In genomic region chr8:87939308-87939936, GRCm38 (mm10) we compare ENCODE assay signal across 8 mouse cellular contexts. TPM values are rescaled to one million over a fixed set of nuclear protein-coding genes. Genes with fewer than 3 reads are reported as not detected.
A peak's percentile ranks its signal among the peaks of the same experiment; 100 is the strongest.
DNase-seq lines count a peak whose midpoint lies in the region; ATAC-seq and TF ChIP-seq lines count a peak whose summit lies in the region.

No protein-coding gene starts in this region.

- H3K27me3 ChIP-seq in forebrain, embryonic 10.5 days (ENCODE audit: poor library complexity, severe bottlenecking), result no peaks in the 10 kb centered on the region
- H3K27me3 ChIP-seq in forebrain, embryonic 16.5 days (replicated peaks; ENCODE audit: control insufficient read depth, insufficient read depth, low read length), result no peaks in the 10 kb centered on the region
- H3K27me3 ChIP-seq in lung, embryonic 16.5 days (ENCODE audit: control insufficient read depth, insufficient read depth, low read depth, low read length), result no peaks in the 10 kb centered on the region
- no peaks in the 10 kb centered on the region for H3K27me3 ChIP-seq in intestine, postnatal 0 days (replicated peaks; ENCODE audit: control insufficient read depth, insufficient read depth, low read length)
- H3K27me3 ChIP-seq in stomach, embryonic 15.5 days (replicated peaks), result no peaks in the 10 kb centered on the region

- peaks cover 85% of the 10 kb centered on the region for H3K4me1 ChIP-seq in forebrain, embryonic 10.5 days
- peaks cover 35% of the 10 kb centered on the region for H3K4me1 ChIP-seq in forebrain, embryonic 16.5 days (replicated peaks; ENCODE audit: control insufficient read depth, insufficient read depth, low read length)
- H3K4me1 ChIP-seq in lung, embryonic 16.5 days (replicated peaks; ENCODE audit: control insufficient read depth, insufficient read depth, low read length), result peaks cover 41% of the 10 kb centered on the region
- peaks cover 5% of the 10 kb centered on the region; the same call in 1 of the 2 replicates for H3K4me1 ChIP-seq in intestine, postnatal 0 days (replicated peaks; ENCODE audit: control insufficient read depth, insufficient read depth, low read length)
- peaks cover 37% of the 10 kb centered on the region for H3K4me1 ChIP-seq in stomach, embryonic 15.5 days

- peak overlapping the region; percentile 86 for H3K27ac ChIP-seq in forebrain, embryonic 10.5 days
- no peak overlapping the region for H3K27ac ChIP-seq in forebrain, embryonic 16.5 days (ENCODE audit: low read length)
- peak overlapping the region; percentile 86 for H3K27ac ChIP-seq in lung, embryonic 16.5 days (ENCODE audit: low read length)
- H3K27ac ChIP-seq in intestine, postnatal 0 days (ENCODE audit: low read depth, low read length), result no peak overlapping the region
- H3K27ac ChIP-seq in stomach, embryonic 15.5 days, result peak overlapping the region; percentile 84

- WGBS in forebrain, embryonic 10.5 days, result 6% methylated on average over 8 of the region's 8 CpGs
- WGBS in forebrain, embryonic 16.5 days, result 16% methylated on average over 8 of the region's 8 CpGs
- 9% methylated on average over 8 of the region's 8 CpGs for WGBS in lung, embryonic 16.5 days
- WGBS in intestine, postnatal 0 days, result 26% methylated on average over 8 of the region's 8 CpGs
- 17% methylated on average over 8 of the region's 8 CpGs for WGBS in stomach, embryonic 15.5 days

- peak overlapping the region; percentile 45 for H3K4me3 ChIP-seq in forebrain, embryonic 10.5 days
- H3K4me3 ChIP-seq in forebrain, embryonic 16.5 days (replicated peaks; ENCODE audit: low read length), result no peak overlapping the region
- H3K4me3 ChIP-seq in lung, embryonic 16.5 days (ENCODE audit: low read length), result peak overlapping the region; percentile 38
- no peak overlapping the region for H3K4me3 ChIP-seq in intestine, postnatal 0 days (ENCODE audit: low read depth, low read length)
- H3K4me3 ChIP-seq in stomach, embryonic 15.5 days (replicated peaks), result peak overlapping the region; percentile 26

- no peak overlapping the region for H3K9ac ChIP-seq in forebrain, embryonic 16.5 days (replicated peaks; ENCODE audit: low read depth, low read length)
- peak overlapping the region; percentile 58 for H3K9ac ChIP-seq in lung, embryonic 16.5 days (ENCODE audit: low read length)
- H3K9ac ChIP-seq in intestine, postnatal 0 days (ENCODE audit: low read depth, low read length), result no peak overlapping the region
- H3K9ac ChIP-seq in stomach, embryonic 15.5 days, result no peak overlapping the region

- peaks cover 8% of the 10 kb centered on the region for H3K36me3 ChIP-seq in forebrain, embryonic 10.5 days (replicated peaks)
- H3K36me3 ChIP-seq in forebrain, embryonic 16.5 days (ENCODE audit: control insufficient read depth, insufficient read depth), result no peaks in the 10 kb centered on the region
- H3K36me3 ChIP-seq in lung, embryonic 16.5 days (ENCODE audit: control insufficient read depth, insufficient read depth, low read length), result no peaks in the 10 kb centered on the region
- no peaks in the 10 kb centered on the region for H3K36me3 ChIP-seq in intestine, postnatal 0 days (ENCODE audit: control insufficient read depth, insufficient read depth)
- H3K36me3 ChIP-seq in stomach, embryonic 15.5 days, result no peaks in the 10 kb centered on the region

- intact Hi-C loops in gastrocnemius, postnatal 14 days (cut with DNase I; ENCODE audit: low total_unique reads), result no loop called here

- no peak overlapping the region for H3K4me2 ChIP-seq in forebrain, embryonic 16.5 days (ENCODE audit: low read length)
- H3K4me2 ChIP-seq in lung, embryonic 16.5 days (ENCODE audit: low read depth, low read length), result peak overlapping the region; percentile 64
- H3K4me2 ChIP-seq in intestine, postnatal 0 days (replicated peaks; ENCODE audit: low read depth), result peak overlapping the region; percentile 48
- H3K4me2 ChIP-seq in stomach, embryonic 15.5 days, result peak overlapping the region; percentile 69

- no peak for DNase-seq in forebrain, embryonic 10.5 days (ENCODE audit: extremely low spot score, low spot score)
- no peak for DNase-seq in lung, postnatal 10 days
- no peak for DNase-seq in kidney, adult 18-20 months
- no peak for DNase-seq in gastrocnemius, postnatal 14 days

- no peaks in the 10 kb centered on the region for H3K9me3 ChIP-seq in forebrain, embryonic 10.5 days
- no peaks in the 10 kb centered on the region for H3K9me3 ChIP-seq in forebrain, embryonic 16.5 days (ENCODE audit: control insufficient read depth, low read length)
- no peaks in the 10 kb centered on the region for H3K9me3 ChIP-seq in lung, embryonic 16.5 days (ENCODE audit: control insufficient read depth, low read length)
- H3K9me3 ChIP-seq in intestine, postnatal 0 days (ENCODE audit: control insufficient read depth), result no peaks in the 10 kb centered on the region
- no peaks in the 10 kb centered on the region for H3K9me3 ChIP-seq in stomach, embryonic 15.5 days

- TF ChIP-seq CTCF in intestine, postnatal 0 days (IDR thresholded peaks at IDR 0.05; ENCODE audit: low read depth), result no peak

- no peak for ATAC-seq in forebrain, embryonic 16.5 days
- no peak for ATAC-seq in lung, embryonic 16.5 days (ENCODE audit: low read depth)
- ATAC-seq in intestine, postnatal 0 days, result 0 out of 2 replicates have a peak, but pooled peaks have one; percentile 5
- ATAC-seq in stomach, embryonic 15.5 days (ENCODE audit: insufficient read depth, low FRiP score, low read depth), result no peak

RNA-seq across cellular contexts. Expression of gene Zfp423, which starts 20.0 kb away (rescaled TPM):
- polyA plus RNA-seq in forebrain, embryonic 10.5 days (2016; fragmentation: Nextera tagmentation; extraction: Ambion mirVana), result 24.7 and 25.2 TPM in 2 replicates
- 13.3 and 20.6 TPM in 2 replicates for polyA plus RNA-seq in forebrain, embryonic 16.5 days (2015; fragmentation: Nextera tagmentation; extraction: Ambion mirVana)
- 5.8 and 7.5 TPM in 2 replicates for polyA plus RNA-seq in lung, embryonic 16.5 days (2015; fragmentation: Nextera tagmentation; extraction: Ambion mirVana)
- 1.6 and 1.8 TPM in 2 replicates for polyA plus RNA-seq in intestine, postnatal 0 days (2015; fragmentation: Nextera tagmentation; extraction: Ambion mirVana)
- 9.3 and 9.6 TPM in 2 replicates for polyA plus RNA-seq in stomach, embryonic 15.5 days (2015; fragmentation: Nextera tagmentation; extraction: Ambion mirVana)
- 10 to 100 TPM; 15.7 to 15.9 TPM for total RNA-seq in gastrocnemius, postnatal 14 days (2021)

Comparison
In these comparisons a context has a peak if more than half of its experiments do, and no peak if none do; other contexts are left out.
1. H3K27ac ChIP-seq: peak in forebrain, embryonic 10.5 days (single experiment), lung, embryonic 16.5 days (single experiment) and stomach, embryonic 15.5 days (single experiment); none in forebrain, embryonic 16.5 days (single experiment) and intestine, postnatal 0 days (single experiment).
2. H3K4me3 ChIP-seq: peak in forebrain, embryonic 10.5 days (single experiment), lung, embryonic 16.5 days (single experiment) and stomach, embryonic 15.5 days (single experiment); none in forebrain, embryonic 16.5 days (single experiment) and intestine, postnatal 0 days (single experiment).